Mouse (Mus musculus): ENCODE measurements at regions not wholly inside any gene's neighbourhood (a gene's known extent, or its start where the extent isn't known, plus 50 kb on each side); places are given as distances from the start of the nearest gene placed in this dataset.

DNA sequence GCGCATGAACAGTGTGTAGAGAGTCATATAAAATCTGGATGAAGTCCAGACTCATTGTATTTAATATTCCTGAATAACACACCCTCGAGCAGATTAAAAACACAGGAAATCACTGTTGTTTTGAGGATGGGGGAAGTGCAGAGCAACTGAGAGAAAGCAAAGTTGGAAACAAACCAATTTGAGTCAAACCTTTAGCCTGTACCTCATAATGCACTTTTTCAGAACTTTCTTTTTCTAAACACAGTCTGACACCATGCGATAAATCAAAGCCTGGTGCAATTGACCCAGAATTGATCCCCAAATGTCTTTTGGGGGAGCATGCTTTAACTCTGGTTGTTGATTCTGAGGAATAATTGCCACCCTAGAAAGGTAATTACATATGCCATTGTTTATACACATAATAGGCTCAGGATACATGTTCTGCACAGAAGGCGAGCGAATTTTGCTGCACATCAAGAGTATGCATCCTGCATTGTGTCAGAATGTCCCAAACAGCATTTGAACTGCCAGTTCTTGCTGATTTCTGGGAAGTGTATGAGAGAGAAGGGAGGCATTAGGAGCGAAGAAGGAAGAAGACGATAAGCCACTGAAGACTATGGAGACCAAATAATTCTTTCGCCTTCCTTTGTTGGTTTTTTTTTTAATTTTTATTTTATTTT, 245.3 kb upstream of the Nr2f1 start:
- TF ChIP-seq GATA1 (IDR thresholded peaks at IDR 0.05; ENCODE audit: borderline replicate concordance, low read length) (no peak), FLI1 (IDR thresholded peaks at IDR 0.05; ENCODE audit: low read length) (no peak)

All from megakaryocyte, embryonic 14.5 days (primary cell).